Mouse (Mus musculus): ENCODE results near the gene Gm29276.
"Not testable (repeated sequence)": the region's sequence is repeated elsewhere in the genome, so short reads cannot be mapped to it uniquely, and the experiment has no call there.

Gm29276 gene

GRCm38 (mm10) chrY:42582150-42582549, at the start of gene Gm29276:
Gene Gm29276 (minus strand): TSS chrY:42582250.
- DNase-seq (ENCODE audit: low read depth, low spot score) = not testable (repeated sequence)

All from brain, adult 2 months (tissue).